Mouse (Mus musculus) left cerebral cortex, adult 18-20 months (tissue): ENCODE measurements at regions not wholly inside any gene's neighbourhood (a gene's known extent, or its start where the extent isn't known, plus 50 kb on each side); places are given as distances from the start of the nearest gene placed in this dataset.

ENCODE experiments used
- DNase-seq, 2 experiments: peaks; one replicate each; pipeline ENCODE4 v3.0.0; 2021 to 2022; ENCODE audit warnings: low spot score in 2 of 2, mixed read lengths in 1 of 2

GRCm38 (mm10) chr19:15285016-15285415 lies 662.1 kb downstream of the Psat1 start:
- DNase-seq: no peak

GRCm38 (mm10) chr19:15242781-15243180 lies 644.9 kb upstream of the Tle4 start:
- no peak for DNase-seq

- no peak for DNase-seq
Observed at GRCm38 (mm10) chr19:15230129-15230927, 632.5 kb upstream of the Tle4 start.

- peak in 1 of 2 experiments; percentile 26 for DNase-seq
Observed at GRCm38 (mm10) chr19:15217387-15217786, 619.5 kb upstream of the Tle4 start.

GRCm38 (mm10) chr19:15214651-15215050 lies 616.8 kb upstream of the Tle4 start:
- peak in 1 of 2 experiments; percentile 24 for DNase-seq

DNA sequence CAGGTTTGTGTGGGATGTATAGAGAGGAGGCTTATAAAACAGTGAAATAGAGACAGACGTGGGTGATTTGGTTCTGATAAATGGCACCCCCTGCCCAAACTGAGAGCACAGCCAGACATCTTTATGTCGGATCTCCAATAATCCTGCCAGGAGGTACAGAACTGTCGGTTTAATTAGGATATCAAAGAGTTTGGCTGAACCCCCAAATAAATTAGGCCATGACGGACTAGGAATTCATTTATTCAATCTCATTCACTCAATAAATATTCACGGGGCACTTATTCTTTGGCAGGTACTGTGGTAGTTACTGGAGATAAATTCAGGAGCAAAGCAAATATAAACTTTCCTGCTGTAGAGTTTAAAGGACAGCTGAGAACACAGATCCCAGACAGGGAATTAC lies 615.0 kb upstream of the Tle4 start:
- no peak for DNase-seq

- no peak for DNase-seq
Observed at GRCm38 (mm10) chr19:15203039-15203438, 605.2 kb upstream of the Tle4 start.

DNA sequence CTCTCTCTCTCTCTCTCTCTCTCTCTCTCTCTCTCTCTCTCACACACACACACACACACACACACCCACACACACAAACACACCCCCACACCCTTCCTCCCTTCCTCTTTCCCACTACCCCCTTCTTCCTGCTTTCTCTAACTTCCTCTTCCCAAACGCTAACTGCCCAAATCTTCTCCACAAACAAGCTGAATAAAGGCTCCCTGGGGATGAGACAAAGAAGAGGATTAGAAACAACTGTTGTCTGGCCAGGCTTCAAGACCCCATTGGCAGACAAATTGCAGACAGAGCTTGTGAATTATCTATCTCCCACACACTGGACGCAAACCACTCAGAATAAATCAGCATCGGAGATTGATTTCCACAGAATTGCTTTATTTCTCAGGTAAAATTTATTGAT lies 603.4 kb upstream of the Tle4 start:
- no peak for DNase-seq

DNA sequence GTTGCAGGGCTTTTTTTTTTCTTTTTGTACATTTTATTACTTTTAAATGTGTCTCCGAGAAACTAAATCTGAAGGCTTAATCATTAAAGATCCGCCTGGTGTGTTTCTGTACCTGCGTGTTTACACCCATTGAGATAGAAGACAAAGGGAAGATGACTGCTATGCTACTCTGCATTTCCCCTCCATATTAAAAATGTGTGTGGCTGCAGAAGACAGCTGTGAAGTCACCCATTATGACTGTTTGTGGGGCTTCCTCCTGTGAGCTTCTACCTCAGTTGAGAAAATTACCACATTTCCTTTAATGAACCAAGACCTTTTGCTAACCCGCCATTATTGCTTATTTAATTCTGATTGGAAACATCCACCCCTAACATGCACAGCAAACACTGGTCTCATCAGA lies 602.9 kb upstream of the Tle4 start:
- no peak for DNase-seq

- DNase-seq: no peak
Observed at GRCm38 (mm10) chr19:15200361-15200760, 602.5 kb upstream of the Tle4 start.

GRCm38 (mm10) chr19:15199692-15200091 lies 601.8 kb upstream of the Tle4 start:
- no peak for DNase-seq

DNA sequence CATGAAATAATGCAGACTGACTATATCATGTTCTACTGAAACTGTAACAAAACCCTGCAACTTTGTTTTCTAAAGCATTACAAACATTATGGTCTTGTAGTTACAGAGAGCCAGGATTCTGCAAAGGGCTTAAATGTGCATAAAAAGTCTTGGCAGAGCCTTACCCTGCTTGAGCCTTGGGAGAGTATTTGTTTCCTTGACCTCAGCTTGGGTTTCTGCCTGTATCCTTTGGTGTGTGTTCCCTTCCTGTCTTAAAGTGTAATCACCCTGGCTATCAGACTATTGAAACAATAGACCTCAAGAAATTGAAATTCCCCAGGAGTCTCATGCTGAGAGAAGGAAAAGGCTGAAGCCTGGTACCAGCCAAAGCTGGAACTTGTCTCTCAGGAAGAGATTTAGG lies 577.4 kb upstream of the Tle4 start:
- no peak for DNase-seq

DNA sequence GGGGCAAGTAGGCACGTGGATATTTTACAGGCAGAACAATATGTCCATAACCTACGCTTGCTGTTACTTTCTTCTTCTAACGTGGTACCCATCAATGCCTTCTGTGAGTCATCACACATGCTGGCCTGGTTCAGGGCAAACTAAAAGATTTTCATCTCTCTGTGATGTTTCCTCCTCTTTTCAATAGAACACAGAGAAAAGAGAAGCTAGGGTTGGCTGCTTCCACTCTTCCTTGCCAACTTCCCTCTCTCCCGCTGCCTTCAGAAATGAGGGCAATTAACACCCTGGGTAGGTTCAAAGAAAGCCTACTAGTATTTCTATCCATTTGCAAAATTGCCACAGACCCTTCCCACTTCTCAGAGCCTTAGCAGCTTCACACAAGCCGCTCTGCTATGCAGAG lies 575.5 kb upstream of the Tle4 start:
- no peak for DNase-seq

- no peak for DNase-seq
Observed at GRCm38 (mm10) chr19:15167184-15167583, 569.3 kb upstream of the Tle4 start.

GRCm38 (mm10) chr19:15160641-15161040 lies 562.8 kb upstream of the Tle4 start:
- DNase-seq: no peak

- DNase-seq: peak; percentile 20 to 21
Observed at GRCm38 (mm10) chr19:15158653-15159052, 560.8 kb upstream of the Tle4 start.

GRCm38 (mm10) chr19:15158177-15158576 lies 560.3 kb upstream of the Tle4 start:
- no peak for DNase-seq

- DNase-seq: no peak
Observed at GRCm38 (mm10) chr19:15154693-15155092, 556.8 kb upstream of the Tle4 start.

DNA sequence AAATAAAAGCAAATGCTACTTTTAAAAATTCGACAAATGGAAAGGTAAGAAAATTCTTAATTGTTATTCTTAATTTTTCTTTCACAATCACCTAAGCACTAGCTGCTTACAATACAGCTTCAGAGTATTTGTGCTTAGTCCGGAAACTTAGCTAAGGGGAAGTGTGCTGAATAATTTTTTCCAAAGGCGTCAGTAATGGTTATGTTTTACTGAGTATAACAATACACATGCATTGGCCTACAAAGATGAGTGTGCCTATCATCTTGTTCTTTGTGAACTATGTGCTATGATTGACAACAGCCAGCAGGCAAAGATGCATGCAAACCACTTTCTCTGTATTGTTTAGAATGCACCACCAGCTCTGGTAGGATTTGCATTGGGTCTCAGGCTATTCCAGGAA lies 548.5 kb upstream of the Tle4 start:
- no peak for DNase-seq

DNA sequence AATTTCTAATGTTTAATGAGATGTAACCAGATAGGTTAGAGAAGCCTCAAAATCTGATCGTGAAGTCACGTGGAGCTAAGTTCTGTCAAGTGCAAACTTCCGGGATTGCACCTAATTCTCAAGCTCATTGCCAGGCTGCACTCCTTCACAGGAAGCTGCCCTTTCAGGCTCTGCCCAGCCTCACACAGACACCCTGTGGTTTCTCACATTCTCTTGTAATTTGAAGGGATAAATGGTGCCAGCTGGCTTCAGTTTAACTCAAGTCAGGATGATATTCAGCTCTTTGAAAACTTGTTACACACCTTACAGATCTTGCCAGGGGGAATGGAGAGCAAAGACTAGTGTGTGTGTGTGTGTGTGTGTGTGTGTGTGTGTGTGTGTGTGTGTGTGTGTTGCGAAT lies 529.3 kb upstream of the Tle4 start:
- no peak for DNase-seq

- DNase-seq: no peak
Observed at GRCm38 (mm10) chr19:15108441-15109026, 510.7 kb upstream of the Tle4 start.

GRCm38 (mm10) chr19:15095054-15095453 lies 497.2 kb upstream of the Tle4 start:
- no peak for DNase-seq

DNA sequence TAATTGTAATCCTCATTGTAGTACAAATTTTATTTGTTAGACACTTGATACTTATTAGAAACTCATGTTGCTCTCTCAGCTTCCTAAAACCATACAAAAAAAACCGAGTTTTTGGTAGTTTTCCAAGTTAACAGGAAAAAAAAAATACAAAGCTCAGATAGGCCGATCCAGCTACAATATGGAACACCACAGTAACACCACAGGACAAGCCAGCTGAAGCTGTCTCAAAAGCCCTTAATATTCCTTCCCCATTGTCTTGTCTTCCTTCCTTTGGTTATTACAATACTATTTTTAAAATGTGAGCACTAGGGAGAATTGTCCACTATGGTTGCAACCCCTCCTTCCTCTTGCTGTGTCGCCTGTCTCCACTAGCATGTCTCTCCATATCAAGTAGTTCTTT lies 495.7 kb upstream of the Tle4 start:
- no peak for DNase-seq
